Mouse (Mus musculus) forebrain, postnatal 0 days (tissue): ENCODE measurements around the gene Dhx8. TPM values are rescaled to one million over a fixed set of nuclear protein-coding genes. Genes with fewer than 3 reads are reported as not detected.

Experiments used
- ATAC-seq: fragments of 200-750 bp; cut with Nextera tagmentation; 2 replicates; pipeline ENCODE4 v1.8.0; 2017; ENCODE audit warnings: mild to moderate bottlenecking, moderate library complexity
- DNase-seq: peaks from one replicate; pipeline ENCODE4 v3.0.0-alpha.2; 2015
- H3K27ac ChIP-seq: fragments of 300-500 bp; sonication (generic); 2 replicates; pipeline ENCODE4 v1.5.1; 2014; ENCODE audit warnings: low read depth, mild to moderate bottlenecking, antibody characterized with exemption, low read length, moderate library complexity, mixed read lengths
- H3K27me3 ChIP-seq: fragments of 300-500 bp; sonication (generic); 2 replicates; pipeline ENCODE4 v1.6.1; 2014; ENCODE audit warnings: mild to moderate bottlenecking, low read length, mixed read lengths; ENCODE audit not compliant: insufficient read depth
- H3K36me3 ChIP-seq: fragments of 300-500 bp; sonication (generic); 2 replicates; pipeline ENCODE4 v1.6.1; 2014; ENCODE audit warnings: mild to moderate bottlenecking, moderate library complexity; ENCODE audit not compliant: insufficient read depth
- H3K4me1 ChIP-seq: fragments of 300-500 bp; sonication (generic); 2 replicates; pipeline ENCODE4 v1.6.1; 2014; ENCODE audit warnings: antibody characterized with exemption; ENCODE audit not compliant: insufficient read depth
- H3K4me2 ChIP-seq: fragments of 300-500 bp; sonication (generic); 2 replicates; pipeline ENCODE4 v1.6.1; 2014; ENCODE audit warnings: low read depth, mild to moderate bottlenecking, moderate library complexity
- H3K4me3 ChIP-seq: fragments of 300-500 bp; sonication (generic); 2 replicates; pipeline ENCODE4 v1.5.1; 2014; ENCODE audit warnings: low read depth, low read length, mixed read lengths
- H3K9ac ChIP-seq: fragments of 300-500 bp; sonication (generic); 2 replicates; pipeline ENCODE4 v1.6.1; 2014; ENCODE audit warnings: mild to moderate bottlenecking
- H3K9me3 ChIP-seq: fragments of 300-500 bp; sonication (generic); 2 replicates; pipeline ENCODE4 v1.6.1; 2016; ENCODE audit warnings: low read length
- CTCF ChIP-seq: sonication (generic); IDR thresholded peaks from 2 replicates; pipeline ENCODE4 v1.5.1; 2016; ENCODE audit warnings: antibody characterized with exemption, control low read depth, low read depth
- WGBS: fragments of 180-500 bp; shearing (Covaris S2); extraction: QIAGEN DNeasy Blood & Tissue Kit; methylation state at CpG from one replicate; pipeline ENCODE4 v1.1.7; 2014; 5-methylcytosine and 5-hydroxymethylcytosine counted together
- polyA plus RNA-seq: library from polyadenylated mRNA; unstranded; fragments of >200 nt; fragmentation: Nextera tagmentation; extraction: Ambion mirVana; gene quantifications from 2 replicates; pipeline ENCODE4 v1.2.1, GENCODE M21; 2015
- total RNA-seq: library from RNA; depleted of rRNA; stranded (reverse); fragments of >200 nt; gene quantifications from 2 replicates; pipeline ENCODE4 v1.2.3, GENCODE M21; 2014; rRNA removed

The Dhx8 gene
- total and polyA plus RNA-seq, 2 experiments from 2014 or later = 25.0 to 33.3 TPM

DNA sequence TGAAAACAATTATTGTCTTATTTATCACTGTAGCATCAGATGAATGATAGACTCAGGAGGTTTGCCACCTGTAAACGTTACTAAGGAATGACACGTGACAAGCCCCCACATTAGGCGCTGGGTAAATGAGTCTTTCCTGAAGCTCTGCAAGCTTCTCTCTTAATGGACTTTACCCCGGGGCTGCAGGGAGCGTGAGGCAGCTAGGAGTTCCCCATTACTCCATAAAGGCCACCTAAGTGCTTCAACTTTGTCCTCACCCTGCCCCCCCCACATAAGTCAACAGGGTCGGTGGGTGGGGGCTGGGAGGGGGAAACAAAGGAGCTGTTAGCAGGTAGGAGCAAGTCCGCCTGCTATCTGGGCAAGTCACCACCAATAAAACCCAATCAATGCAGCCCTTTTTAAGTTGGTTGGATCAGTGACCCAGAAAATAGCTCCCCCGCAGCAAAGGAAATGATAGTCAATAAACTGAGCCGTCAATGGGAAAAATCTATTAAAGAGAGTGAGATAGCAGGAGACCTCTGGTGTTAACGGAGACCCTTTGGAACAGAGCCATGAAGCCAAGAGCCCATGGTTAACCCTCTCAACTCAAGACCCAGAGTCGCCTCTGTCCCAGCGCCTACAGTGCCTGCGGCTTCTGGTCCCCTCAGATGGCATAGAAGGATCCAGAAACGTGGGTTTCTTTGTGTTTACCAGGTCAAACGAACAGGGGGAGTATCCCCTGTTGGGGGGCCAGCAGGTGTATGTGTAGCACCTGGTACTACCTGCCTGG lies 76.5 kb downstream of the Dhx8 start:
- no peak overlapping the region for H3K4me3 ChIP-seq
- ATAC-seq (no peak), DNase-seq (no peak)
- no peak overlapping the region for H3K27ac ChIP-seq
- no peaks in the 10 kb centered on the region for H3K36me3 ChIP-seq
- no peaks in the 10 kb centered on the region for H3K4me1 ChIP-seq
- no peak overlapping the region for H3K9ac ChIP-seq
- 36% methylated on average over 15 of the region's 15 CpGs for WGBS
- no peaks in the 10 kb centered on the region for H3K27me3 ChIP-seq
- H3K4me2 ChIP-seq = no peak overlapping the region
- no peaks in the 10 kb centered on the region for H3K9me3 ChIP-seq
- TF ChIP-seq CTCF = no peak

DNA sequence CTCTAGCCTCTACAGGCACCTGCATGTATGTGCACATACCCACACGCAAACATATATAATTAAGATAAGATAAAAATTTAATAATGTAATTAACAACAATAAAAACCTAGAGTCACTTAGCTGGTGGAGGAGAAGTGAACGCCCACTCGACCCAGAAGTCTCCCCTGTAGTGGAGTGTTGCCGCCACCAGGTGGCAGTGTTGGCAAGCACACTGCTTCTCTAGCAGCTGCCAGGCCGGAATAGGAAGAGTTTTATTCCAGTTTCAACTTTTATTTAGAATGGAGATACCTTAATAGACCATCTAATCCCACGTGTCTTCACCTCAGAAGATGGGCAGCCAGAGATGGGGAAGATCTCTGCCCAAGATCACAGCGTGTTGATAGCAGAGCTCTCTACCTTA lies 80.5 kb downstream of the Dhx8 start:
- H3K27ac ChIP-seq = no peak overlapping the region
- no peak overlapping the region for H3K4me2 ChIP-seq
- H3K9me3 ChIP-seq = no peaks in the 10 kb centered on the region
- 2% methylated on average over 7 of the region's 7 CpGs for WGBS
- no peak overlapping the region for H3K4me3 ChIP-seq
- no peaks in the 10 kb centered on the region for H3K4me1 ChIP-seq
- no peaks in the 10 kb centered on the region for H3K36me3 ChIP-seq
- H3K27me3 ChIP-seq = no peaks in the 10 kb centered on the region
- peak; percentile 98 for TF ChIP-seq CTCF
- no peak overlapping the region for H3K9ac ChIP-seq
- DNase-seq = peak; percentile 88
- ATAC-seq = peak; percentile 58; the same call in 1 of the 2 replicates

DNA sequence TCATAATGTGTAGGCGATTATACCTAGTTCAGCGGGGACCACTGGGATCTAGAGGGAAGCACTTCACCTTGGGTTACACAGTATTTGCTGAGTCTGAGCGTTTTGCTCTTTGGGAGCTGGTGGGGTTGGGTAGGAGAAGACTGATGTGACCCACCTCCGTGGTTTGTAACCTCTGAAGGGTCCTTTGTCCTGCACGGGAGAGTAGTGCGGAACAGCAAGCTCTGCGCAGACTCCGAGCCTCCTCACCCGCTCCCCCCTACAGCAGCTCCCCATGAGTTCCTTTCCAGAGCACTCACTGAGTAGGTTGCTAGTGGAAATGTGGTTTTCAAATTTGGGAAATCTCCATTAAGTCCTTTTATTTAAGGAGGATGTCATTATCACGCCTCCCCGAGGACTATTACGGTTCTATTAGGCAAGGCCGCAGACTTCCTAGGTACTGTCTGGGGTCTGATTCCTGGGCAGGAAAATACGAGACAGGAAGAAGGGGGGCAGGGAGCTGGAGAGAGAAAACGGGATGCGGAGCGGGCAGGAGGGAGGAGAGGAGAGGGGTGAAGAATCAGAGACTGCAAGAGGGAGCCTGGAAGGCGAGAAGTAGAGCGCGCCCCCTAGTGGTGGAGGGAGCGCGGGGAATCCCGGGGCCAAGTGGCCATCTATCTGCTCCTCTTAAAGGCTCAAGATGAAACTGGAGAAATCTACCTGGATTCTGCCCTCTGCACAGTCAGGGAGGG lies 81.8 kb downstream of the Dhx8 start:
- no peak overlapping the region for H3K27ac ChIP-seq
- H3K27me3 ChIP-seq = no peaks in the 10 kb centered on the region
- H3K9ac ChIP-seq = 0 out of 2 replicates have a peak overlapping the region, but pooled peaks have one; percentile 2
- H3K4me3 ChIP-seq = peak overlapping the region; percentile 11
- peak overlapping the region; percentile 38 for H3K4me2 ChIP-seq
- no peaks in the 10 kb centered on the region for H3K9me3 ChIP-seq
- peak; percentile 74 for DNase-seq
- peak; percentile 83 for TF ChIP-seq CTCF
- 11% methylated on average over 23 of the region's 23 CpGs for WGBS
- no peaks in the 10 kb centered on the region for H3K4me1 ChIP-seq
- no peaks in the 10 kb centered on the region for H3K36me3 ChIP-seq
- peak; percentile 65 for ATAC-seq

DNA sequence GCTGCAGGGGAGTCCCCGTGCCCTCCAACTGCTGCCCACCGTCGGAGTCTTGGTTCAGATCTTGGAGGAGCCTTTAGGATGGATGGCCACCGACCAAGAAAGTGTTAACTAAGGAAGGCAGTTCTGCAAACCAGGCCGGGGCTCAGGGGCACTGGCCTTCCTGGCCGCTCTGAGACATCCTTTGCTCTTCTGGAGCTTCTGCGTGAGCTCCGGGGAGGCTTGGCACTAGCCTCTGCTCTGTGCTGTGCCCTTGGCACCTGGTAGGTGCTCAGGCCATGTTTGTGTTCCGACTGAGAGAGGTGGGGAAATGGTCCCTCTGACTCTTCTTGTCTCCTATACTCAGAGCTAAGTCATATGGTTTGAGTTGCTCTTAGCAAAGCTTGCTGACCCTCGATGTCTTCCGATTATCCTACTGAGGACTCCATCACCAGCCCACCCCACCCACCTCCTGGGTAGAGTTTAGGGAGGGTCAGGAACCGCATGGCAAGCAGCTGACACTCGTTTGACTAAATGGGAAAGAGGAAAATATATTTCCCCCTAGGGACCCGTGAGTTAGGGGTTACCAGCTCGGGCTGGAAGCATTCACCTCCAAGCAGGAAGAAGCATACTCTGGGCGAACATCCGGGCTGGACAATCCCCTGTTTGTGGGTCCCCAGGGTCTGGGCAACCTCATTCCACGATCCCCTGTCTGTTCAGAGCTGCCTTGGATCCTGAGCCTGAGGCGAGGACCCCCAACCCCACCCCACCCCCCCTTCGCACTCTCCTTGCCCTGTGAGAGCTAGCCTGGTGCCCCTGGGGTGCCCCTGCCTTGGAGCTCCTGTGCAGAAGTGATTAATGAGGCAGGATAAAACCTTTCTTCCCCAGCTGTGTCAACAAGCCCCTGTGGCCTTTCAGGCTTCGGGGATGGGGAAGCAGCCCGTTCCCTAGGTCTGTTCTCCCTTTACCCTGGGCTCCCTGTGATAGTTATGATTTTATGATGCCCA lies 82.7 kb downstream of the Dhx8 start:
- Histone ChIP-seq H3K4me2 (peak overlapping the region; percentile 38), H3K4me3 (no peak overlapping the region), H3K4me1 (no peaks in the 10 kb centered on the region), H3K27ac (no peak overlapping the region), H3K9ac (no peak overlapping the region), H3K36me3 (no peaks in the 10 kb centered on the region), H3K27me3 (no peaks in the 10 kb centered on the region), H3K9me3 (no peaks in the 10 kb centered on the region)
- TF ChIP-seq CTCF = no peak
- 26% methylated on average over 22 of the region's 22 CpGs for WGBS
- no peak for DNase-seq
- no peak for ATAC-seq

Other genes with a start within 250 kb of the Dhx8 start
- 3.3 and 4.2 TPM in 2 replicates for gene Brca1, start 181.0 kb upstream of the Dhx8 start, total RNA-seq
- 1.3 and 1.7 TPM in 2 replicates for gene Brca1, start 181.0 kb upstream of the Dhx8 start, polyA plus RNA-seq
- 121 and 141 TPM in 2 replicates for gene Nbr1, start 180.8 kb upstream of the Dhx8 start, total RNA-seq
- 54.9 and 64.7 TPM in 2 replicates for gene Nbr1, start 180.8 kb upstream of the Dhx8 start, polyA plus RNA-seq
- 0.77 and 3.5 TPM in 2 replicates for gene Tmem106a, start 150.7 kb upstream of the Dhx8 start, total RNA-seq
- gene Tmem106a, start 150.7 kb upstream of the Dhx8 start, polyA plus RNA-seq = 2.5 and 3.4 TPM in 2 replicates
- gene Gm11634, start 133.7 kb upstream of the Dhx8 start, total RNA-seq = not detected in 2 replicates
- gene Gm11634, start 133.7 kb upstream of the Dhx8 start, polyA plus RNA-seq = not detected in 2 replicates
- gene Rdm1, start 105.7 kb upstream of the Dhx8 start, total RNA-seq = 4.4 and 5.2 TPM in 2 replicates
- gene Rdm1, start 105.7 kb upstream of the Dhx8 start, polyA plus RNA-seq = 8.6 and 9.0 TPM in 2 replicates
- 22.5 and 28.3 TPM in 2 replicates for gene Arl4d, start 67.4 kb upstream of the Dhx8 start, total RNA-seq
- gene Arl4d, start 67.4 kb upstream of the Dhx8 start, polyA plus RNA-seq = 13.4 and 15.7 TPM in 2 replicates
- gene Etv4, start 52.5 kb downstream of the Dhx8 start, total RNA-seq = 24.2 and 25.1 TPM in 2 replicates
- gene Etv4, start 52.5 kb downstream of the Dhx8 start, polyA plus RNA-seq = 15.9 and 16.8 TPM in 2 replicates
- gene Meox1, start 161.5 kb downstream of the Dhx8 start, total RNA-seq = 1.1 and 2.0 TPM in 2 replicates
- gene Meox1, start 161.5 kb downstream of the Dhx8 start, polyA plus RNA-seq = 0.58 and 0.68 TPM in 2 replicates
- 0.31 TPM in 1 of 2 replicates, not detected in the other for gene Sost, start 234.1 kb downstream of the Dhx8 start, total RNA-seq
- gene Sost, start 234.1 kb downstream of the Dhx8 start, polyA plus RNA-seq = not detected in 2 replicates